Mouse (Mus musculus): ENCODE measurements around the gene Tpk1.

DNA sequence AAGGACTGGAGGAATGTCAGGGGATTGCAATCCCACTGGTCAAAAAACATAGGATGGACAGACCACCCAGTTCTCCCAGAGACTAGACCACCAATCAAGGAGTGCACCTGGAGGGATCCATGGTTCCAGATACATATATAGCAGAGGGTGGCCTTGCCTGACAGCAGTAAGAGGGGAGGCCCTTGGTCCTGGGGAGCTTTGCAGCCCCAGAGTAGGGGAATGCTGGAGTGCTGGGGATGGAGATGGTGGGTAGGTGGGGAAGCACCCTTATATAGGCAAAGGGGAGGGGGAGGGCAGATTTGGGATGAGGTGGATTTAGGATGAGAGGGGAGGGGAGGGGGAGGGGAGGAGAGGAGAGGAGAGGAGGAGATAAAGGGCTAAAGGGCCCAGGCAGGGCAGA lies 134.1 kb downstream of the Tpk1 start:
- TF ChIP-seq CTCF (IDR thresholded peaks at IDR 0.05; ENCODE audit: low read depth), result no peak
- no peak for TF ChIP-seq EP300 (IDR thresholded peaks at IDR 0.05; ENCODE audit: low read depth)
